Mouse (Mus musculus): ENCODE measurements around the gene Ccnd3.

Gene Ccnd3

GRCm38 (mm10) chr17:47521551-47522258, 16.9 kb downstream of the Ccnd3 start:
- peak; percentile 65; the same call in 1 of the 2 replicates for TF ChIP-seq GATA4 (IDR thresholded peaks at IDR 0.05; ENCODE audit: insufficient replicate concordance, low read length)

DNA sequence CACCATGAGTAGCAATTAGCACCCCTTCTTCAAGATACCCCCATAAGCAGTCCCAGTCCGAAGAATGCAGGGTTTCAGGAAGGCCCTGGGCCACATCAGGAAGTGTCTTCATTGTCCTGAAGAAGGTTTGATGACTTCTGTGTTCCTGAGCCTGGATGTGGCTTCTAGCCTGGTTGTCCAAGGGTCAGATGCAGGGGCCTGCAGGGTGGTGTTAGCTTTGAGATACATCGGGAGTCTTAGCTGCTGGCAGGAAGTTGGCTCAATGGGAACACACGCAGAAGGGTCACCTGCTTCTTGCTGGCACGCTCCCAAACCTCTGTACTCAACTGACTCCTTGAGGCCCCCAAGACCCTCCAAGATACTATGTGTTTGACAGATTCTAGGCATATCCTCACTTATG, 17.7 kb downstream of the Ccnd3 start:
- TF ChIP-seq GATA4 (IDR thresholded peaks at IDR 0.05; ENCODE audit: insufficient replicate concordance, low read length): no peak

DNA sequence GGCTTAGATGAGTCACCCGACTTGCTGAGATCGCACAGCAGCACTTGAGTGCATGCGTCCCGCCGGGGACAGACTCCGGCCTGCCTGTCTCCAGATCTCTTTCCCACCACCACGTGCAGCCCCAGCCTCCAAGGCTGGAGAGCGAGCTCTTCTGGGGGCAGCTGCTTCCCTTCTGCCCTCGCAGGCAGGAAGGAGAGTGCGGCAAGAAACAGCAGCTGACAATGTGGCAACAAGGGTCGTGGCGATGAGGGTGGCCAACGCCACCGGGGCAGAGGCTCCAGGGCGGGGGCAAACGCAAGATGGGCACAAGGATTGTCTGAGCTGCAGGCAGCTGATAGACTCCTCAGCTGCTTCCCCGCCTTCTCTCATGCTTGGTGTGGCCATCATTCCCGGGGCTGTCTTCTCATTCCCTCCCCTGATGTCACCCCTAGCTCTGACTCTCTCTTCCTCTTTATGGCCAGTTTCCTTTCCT, 18.4 kb downstream of the Ccnd3 start:
- TF ChIP-seq GATA4 (IDR thresholded peaks at IDR 0.05; ENCODE audit: insufficient replicate concordance, low read length): no peak

- no peak for TF ChIP-seq GATA4 (IDR thresholded peaks at IDR 0.05; ENCODE audit: insufficient replicate concordance, low read length)
These were observed 19.2 kb downstream of the Ccnd3 start for GRCm38 (mm10) chr17:47524055-47524454.

DNA sequence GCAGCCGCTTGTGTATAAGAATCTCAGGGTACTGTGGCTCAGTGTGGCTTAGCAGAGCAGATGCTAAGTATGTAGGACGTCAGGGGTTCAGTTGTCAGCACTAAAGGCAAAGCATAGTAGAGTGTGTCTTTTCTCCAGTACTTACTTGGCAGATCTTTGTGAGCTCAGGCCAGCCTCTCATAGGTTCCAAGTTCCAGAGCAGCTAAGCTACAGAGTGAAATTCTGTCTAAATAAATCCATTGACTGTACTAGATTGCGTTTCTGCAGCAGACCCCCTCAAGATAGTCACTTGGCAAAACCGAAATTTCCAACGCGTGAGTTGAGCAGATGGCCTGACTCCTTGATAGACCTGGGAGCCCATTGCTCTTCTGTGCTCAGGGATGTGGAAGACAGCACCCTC, 20.1 kb downstream of the Ccnd3 start:
- TF ChIP-seq GATA4 (IDR thresholded peaks at IDR 0.05; ENCODE audit: insufficient replicate concordance, low read length): no peak

DNA sequence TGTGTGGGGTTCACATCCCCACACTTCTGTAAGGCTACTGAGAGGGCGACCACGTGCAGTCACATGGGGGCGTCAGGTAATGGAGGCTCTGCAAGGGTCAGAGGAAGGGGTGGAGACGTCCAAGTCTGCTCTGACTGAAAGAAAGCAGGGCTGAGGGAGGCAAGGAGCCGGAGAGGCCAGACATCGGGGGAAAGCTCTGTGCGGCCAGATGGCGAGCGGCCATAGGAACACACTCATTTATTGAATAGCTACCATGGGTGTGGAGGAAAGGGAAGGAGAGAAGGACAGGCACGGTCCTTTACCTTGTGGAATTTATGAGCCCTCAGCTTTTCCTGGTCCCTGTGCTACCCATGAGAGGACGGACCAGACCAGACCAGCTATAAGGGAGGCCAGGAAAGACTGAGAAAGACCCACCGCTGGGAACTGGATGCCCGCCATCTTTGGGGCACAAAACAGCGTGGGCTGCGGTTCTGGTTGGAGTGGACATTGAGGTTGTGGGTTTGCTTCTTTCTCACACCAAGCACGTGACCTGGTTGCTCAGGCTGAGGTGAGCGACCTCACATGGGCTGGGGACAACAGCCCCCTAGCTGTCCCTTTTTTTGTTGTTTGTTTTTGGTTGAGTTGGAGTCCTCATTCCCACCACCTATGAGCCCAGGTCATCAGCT, 22.1 kb downstream of the Ccnd3 start:
- no peak for TF ChIP-seq GATA4 (IDR thresholded peaks at IDR 0.05; ENCODE audit: insufficient replicate concordance, low read length)

DNA sequence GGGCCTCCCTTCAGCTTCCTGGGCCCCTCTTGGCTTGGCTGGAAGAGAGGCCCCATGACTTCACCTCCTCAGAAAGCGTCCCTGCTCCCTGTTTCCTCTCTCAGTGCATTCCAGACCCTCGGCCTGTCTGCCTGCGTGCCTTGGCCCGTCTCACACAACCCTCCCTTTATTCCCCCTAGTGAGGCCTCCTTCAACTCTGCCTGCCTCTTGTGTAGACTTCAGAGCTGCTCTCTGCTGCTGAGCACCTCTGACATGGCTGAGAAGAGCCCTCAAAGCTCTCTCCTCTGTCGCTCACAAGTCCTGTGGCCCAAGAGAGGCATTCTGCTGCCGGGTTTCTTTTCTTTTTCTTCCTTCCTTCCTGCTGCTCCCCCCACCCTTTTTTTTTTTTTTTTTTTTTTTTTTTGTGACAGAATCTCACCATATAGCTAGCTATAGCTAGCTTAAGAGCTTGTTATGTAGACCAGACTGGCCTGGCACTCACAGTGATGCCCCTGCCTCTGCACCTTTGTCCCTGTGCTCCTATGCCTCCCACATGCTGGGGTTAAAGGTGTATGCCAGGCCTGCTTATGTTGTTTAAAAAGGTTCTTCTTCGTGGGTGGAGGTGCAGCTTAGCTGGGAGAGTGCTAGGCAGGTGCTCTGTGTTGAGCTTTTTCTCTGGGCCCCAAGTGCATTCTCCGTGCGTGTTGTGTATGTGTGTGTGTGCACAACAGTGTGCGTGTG, 22.9 kb downstream of the Ccnd3 start:
- TF ChIP-seq GATA4 (IDR thresholded peaks at IDR 0.05; ENCODE audit: insufficient replicate concordance, low read length): no peak

- TF ChIP-seq GATA4 (IDR thresholded peaks at IDR 0.05; ENCODE audit: insufficient replicate concordance, low read length): no peak
These were observed 24.1 kb downstream of the Ccnd3 start for GRCm38 (mm10) chr17:47528919-47529318.

DNA sequence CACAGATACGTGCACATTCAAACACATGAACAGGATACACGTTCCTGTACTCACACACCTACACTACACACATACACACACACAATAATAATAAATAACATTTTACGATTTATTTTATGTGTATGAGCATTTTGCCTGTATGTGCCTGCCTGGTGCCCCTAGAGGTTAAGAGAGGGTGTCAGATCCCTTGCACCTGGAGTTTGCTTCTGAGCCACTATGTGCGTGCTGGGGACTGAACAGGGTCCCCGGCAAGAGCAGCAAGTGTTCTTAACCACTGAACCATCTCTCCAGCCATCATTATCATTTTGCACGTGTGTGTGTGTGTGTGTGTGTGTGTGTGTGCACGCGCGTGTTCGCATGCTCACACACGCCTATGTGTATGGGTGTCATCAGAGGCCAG, 24.7 kb downstream of the Ccnd3 start:
- no peak for TF ChIP-seq GATA4 (IDR thresholded peaks at IDR 0.05; ENCODE audit: insufficient replicate concordance, low read length)

DNA sequence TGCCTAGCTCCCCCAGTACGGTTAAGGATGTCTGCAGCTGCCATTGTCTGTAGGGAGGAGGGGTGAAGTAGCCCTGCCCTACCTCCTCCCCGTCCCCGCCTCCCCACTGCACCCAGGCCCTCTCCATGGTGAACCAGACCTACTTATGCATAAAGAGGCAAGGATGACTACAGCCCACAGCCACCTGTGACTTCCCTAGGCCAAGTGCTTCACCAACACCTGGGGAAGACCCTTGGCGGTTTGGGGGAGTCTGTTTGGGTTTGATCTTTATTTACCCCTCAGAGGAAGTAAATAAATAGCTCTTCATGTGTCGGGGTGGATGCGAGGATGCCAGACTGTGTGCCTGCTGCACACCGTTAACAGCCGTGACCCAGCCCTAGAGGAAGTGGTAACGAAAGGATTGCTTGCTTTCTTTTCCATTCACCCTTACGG, 26.6 kb downstream of the Ccnd3 start:
- no peak for TF ChIP-seq GATA4 (IDR thresholded peaks at IDR 0.05; ENCODE audit: insufficient replicate concordance, low read length)

DNA sequence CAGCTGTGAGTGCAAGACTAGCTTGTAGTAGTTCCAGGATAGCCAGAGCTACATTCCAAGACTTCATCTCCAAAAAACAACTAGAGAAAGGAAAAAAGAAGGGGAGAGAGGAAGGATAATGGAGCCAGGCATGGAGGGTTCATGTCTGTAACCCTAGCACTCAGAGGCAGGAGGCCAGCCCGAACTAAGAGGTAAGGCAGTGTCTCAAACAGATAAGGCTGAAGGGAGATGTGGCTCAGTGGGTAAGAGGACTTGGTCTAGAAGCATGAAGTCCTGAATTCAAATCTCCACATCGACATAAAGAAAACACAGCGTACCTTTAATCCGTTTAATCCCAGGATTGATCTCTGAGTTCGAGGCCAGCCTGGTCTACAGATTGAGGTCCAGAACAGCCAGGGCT, 27.5 kb downstream of the Ccnd3 start:
- no peak for TF ChIP-seq GATA4 (IDR thresholded peaks at IDR 0.05; ENCODE audit: insufficient replicate concordance, low read length)

- TF ChIP-seq GATA4 (IDR thresholded peaks at IDR 0.05; ENCODE audit: insufficient replicate concordance, low read length): no peak
These were observed 28.8 kb downstream of the Ccnd3 start for GRCm38 (mm10) chr17:47533691-47534090.

DNA sequence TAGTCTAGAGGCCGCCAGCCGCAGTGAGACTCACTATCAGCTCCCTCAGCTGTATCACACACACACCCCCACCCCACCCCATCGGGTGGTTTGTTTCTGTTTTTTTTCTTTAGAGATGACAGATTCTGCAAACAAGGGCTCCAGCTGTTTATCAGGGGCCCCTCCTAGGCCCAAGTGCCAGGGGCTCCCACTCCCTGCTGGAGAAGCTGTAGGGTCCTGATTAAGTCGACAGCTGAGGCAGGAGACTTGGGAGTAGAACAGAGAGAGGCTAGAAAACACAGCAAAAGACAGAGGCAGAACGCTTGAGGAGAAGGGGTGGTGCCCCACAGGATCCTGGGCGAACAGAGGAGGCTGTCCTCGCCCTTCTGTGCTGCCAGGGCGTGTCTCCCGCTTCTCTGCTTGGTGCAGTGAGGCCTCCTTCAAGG, 31.0 kb downstream of the Ccnd3 start:
- TF ChIP-seq GATA4 (IDR thresholded peaks at IDR 0.05; ENCODE audit: insufficient replicate concordance, low read length): no peak

DNA sequence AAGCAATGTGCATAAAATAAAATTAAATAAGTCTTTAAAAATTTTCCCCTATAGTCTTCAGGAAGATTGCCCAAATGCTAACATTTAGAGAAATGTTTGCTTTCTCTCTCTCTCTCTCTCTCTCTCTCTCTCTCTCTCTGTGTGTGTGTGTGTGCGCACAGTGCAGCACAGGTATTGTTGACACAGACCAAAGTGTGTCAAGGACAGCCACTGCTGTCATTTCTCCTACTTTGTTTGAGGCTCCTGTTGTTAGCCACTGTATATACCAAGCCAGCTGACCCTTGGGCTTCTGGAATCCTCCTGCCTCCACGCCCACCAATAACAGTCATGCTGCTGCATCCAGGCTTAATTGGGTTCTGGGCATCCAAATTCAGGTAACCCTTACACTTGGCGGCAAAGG, 33.2 kb downstream of the Ccnd3 start:
- no peak for TF ChIP-seq GATA4 (IDR thresholded peaks at IDR 0.05; ENCODE audit: insufficient replicate concordance, low read length)

DNA sequence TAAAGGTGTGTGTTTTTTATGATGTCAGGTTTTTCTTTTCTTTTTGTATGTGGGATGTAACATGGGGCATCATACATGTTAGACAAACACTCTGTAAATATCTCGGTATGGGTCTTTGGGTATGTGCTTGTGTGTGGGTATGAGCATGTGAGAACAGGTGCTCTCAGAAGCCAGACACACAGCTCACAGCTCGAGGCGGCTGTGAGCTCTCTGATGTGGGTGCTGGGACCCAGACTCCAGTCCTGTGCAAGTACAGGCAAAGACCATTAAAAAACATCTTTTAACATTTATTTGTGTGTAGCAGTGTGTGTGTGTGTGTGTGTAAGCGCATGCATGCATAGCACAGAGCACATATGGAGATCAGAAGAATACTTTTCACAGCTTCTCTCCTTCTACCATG, 34.3 kb downstream of the Ccnd3 start:
- no peak for TF ChIP-seq GATA4 (IDR thresholded peaks at IDR 0.05; ENCODE audit: insufficient replicate concordance, low read length)

DNA sequence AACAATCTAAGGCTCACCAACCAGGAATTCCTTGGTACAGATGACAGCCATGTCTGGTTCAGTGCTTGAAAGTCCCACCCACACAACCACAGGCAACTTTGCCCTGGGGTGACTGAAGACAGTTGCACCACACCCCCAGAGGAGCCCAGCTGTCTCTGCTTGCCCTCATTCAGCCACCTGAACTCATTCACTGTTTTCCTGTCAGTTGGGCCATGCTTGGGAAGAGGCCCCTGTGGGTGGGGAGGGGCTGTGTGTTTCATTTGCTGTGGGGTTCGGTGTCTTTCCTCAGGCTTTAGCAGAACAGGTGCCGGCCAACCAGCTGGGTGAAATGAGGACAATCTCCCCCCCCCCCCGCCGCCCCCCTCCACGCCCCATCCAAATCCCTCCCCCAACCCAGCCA, 37.2 kb downstream of the Ccnd3 start:
- no peak for TF ChIP-seq GATA4 (IDR thresholded peaks at IDR 0.05; ENCODE audit: insufficient replicate concordance, low read length)
